Mouse (Mus musculus) liver, embryonic 13.5 days (tissue): ENCODE measurements around the gene Proca1. TPM values are rescaled to one million over a fixed set of nuclear protein-coding genes. Genes with fewer than 3 reads are reported as not detected.

Experiments
- ATAC-seq: fragments of 200-750 bp; cut with Nextera tagmentation; 2 replicates; pipeline ENCODE4 v1.8.0; 2017; ENCODE audit warnings: low read depth, mild to moderate bottlenecking, moderate number of reproducible peaks, moderate library complexity
- DNase-seq: peaks from one replicate; pipeline ENCODE4 v3.0.0; 2022
- H3K27ac ChIP-seq: fragments of 300-500 bp; sonication (generic); 2 replicates; pipeline ENCODE4 v1.5.1; 2015; ENCODE audit warnings: moderate library complexity, mild to moderate bottlenecking, inconsistent platforms
- H3K27me3 ChIP-seq: fragments of 300-500 bp; sonication (generic); 2 replicates; pipeline ENCODE4 v1.6.1; 2015; ENCODE audit warnings: mild to moderate bottlenecking, inconsistent platforms
- H3K36me3 ChIP-seq: fragments of 300-500 bp; sonication (generic); 2 replicates; pipeline ENCODE4 v1.6.1; 2015; ENCODE audit warnings: mild to moderate bottlenecking, inconsistent platforms
- H3K4me1 ChIP-seq: fragments of 300-500 bp; sonication (generic); replicated peaks from 2 replicates; pipeline ENCODE4 v1.6.1; 2015; ENCODE audit warnings: inconsistent platforms
- H3K4me2 ChIP-seq: fragments of 300-500 bp; sonication (generic); 2 replicates; pipeline ENCODE4 v1.6.1; 2015; ENCODE audit warnings: inconsistent platforms, mild to moderate bottlenecking, moderate library complexity
- H3K4me3 ChIP-seq: fragments of 300-500 bp; sonication (generic); replicated peaks from 2 replicates; pipeline ENCODE4 v1.5.1; 2015; ENCODE audit warnings: mild to moderate bottlenecking, inconsistent platforms
- H3K9ac ChIP-seq: fragments of 300-500 bp; sonication (generic); 2 replicates; pipeline ENCODE4 v1.6.1; 2015; ENCODE audit warnings: mild to moderate bottlenecking, inconsistent platforms
- H3K9me3 ChIP-seq: fragments of 300-500 bp; sonication (generic); replicated peaks from 2 replicates; pipeline ENCODE4 v1.6.1; 2016; ENCODE audit warnings: inconsistent platforms
- WGBS: fragments of 180-500 bp; shearing (Covaris S2); methylation state at CpG from one replicate; pipeline ENCODE4 v1.1.7; 2015; ENCODE audit not compliant: insufficient replicate concordance; 5-methylcytosine and 5-hydroxymethylcytosine counted together
- polyA plus RNA-seq: library from polyadenylated mRNA; unstranded; fragments of >200 nt; fragmentation: Nextera tagmentation; extraction: Ambion mirVana; gene quantifications from 2 replicates; pipeline ENCODE4 v1.2.1, GENCODE M21; 2015

The Proca1 gene
- polyA plus RNA-seq, 1 experiment from 2014 or later = 0.44 TPM

DNA sequence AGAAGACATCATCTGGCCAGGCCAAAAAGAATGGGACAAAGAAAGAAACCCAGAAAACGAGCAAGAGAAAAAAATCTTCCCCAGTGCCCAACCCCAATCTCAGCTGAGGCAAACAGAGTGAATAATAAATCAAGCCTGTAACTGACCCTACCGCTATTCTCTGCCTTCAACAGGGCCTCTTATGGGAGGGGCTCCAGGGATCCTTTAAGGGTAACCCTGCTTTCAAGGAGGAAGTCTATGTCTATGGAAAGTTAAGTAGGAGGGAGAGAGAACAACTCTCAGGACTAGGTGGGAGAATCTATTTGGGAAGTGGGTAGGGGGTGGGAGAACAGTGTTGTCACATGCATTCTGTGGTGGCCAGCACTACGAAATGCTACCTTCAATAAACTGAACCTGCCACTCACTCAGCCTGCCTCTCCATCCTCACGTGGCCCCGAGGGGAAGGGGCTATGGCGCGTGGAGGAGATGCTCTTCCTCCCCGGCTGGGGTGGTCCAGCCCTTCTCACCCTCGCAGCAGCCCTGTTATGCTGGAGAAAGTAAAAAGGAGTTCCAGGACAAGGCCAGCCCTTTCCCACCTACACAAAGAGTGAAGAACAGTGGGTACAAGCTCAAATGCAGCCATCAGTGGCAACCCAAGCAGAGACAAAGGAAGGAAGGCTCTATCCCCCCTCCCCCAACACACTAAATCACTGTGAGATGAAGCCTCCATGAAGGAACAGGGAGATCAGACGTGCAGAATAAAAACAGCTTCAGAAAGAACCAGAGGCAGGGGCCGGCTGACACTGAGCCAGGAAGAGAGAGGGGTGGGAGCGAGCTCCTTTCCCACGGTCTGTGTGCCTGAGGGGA lies 12.4 kb downstream of the Proca1 start:
- H3K4me2 ChIP-seq = no peak overlapping the region
- H3K9me3 ChIP-seq = no peaks in the 10 kb centered on the region
- no peak overlapping the region for H3K27ac ChIP-seq
- peaks cover 64% of the 10 kb centered on the region for H3K36me3 ChIP-seq
- no peaks in the 10 kb centered on the region for H3K27me3 ChIP-seq
- no peak for DNase-seq
- no peak overlapping the region for H3K4me3 ChIP-seq
- WGBS = 82% methylated on average over 13 of the region's 13 CpGs
- no peak for ATAC-seq
- no peak overlapping the region for H3K9ac ChIP-seq
- peaks cover 5% of the 10 kb centered on the region; the same call in 1 of the 2 replicates for H3K4me1 ChIP-seq

- no peak overlapping the region for H3K4me3 ChIP-seq
- peaks cover 81% of the 10 kb centered on the region for H3K36me3 ChIP-seq
- peaks cover 5% of the 10 kb centered on the region; the same call in 1 of the 2 replicates for H3K4me1 ChIP-seq
- no peaks in the 10 kb centered on the region for H3K9me3 ChIP-seq
- no peak overlapping the region for H3K9ac ChIP-seq
- DNase-seq = no peak
- no peak overlapping the region for H3K27ac ChIP-seq
- no peaks in the 10 kb centered on the region for H3K27me3 ChIP-seq
- ATAC-seq = no peak
- 86% methylated on average over 7 of the region's 7 CpGs for WGBS
- no peak overlapping the region for H3K4me2 ChIP-seq
Measured at GRCm38 (mm10) chr11:78207190-78207589, 14.0 kb downstream of the Proca1 start.

DNA sequence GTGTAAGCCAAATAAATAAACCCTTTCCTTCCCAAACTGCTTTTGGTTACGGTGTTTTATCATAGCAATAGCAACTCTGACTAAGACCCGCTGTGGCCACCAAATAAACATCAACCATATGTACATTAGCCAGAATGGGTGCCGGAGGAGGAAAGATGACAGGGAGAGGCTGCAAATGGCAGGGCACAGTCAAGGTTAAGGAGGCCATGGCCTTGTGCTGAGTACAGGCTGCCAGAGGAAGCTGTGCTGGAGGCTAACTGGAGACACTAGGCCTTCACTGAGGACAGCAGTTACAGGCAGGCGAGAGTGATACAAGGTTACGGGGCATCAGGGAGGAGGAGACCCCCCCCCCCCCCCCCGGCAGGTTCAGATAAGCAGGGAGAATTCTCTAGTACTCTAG lies 16.7 kb downstream of the Proca1 start:
- Histone ChIP-seq H3K4me2 (no peak overlapping the region), H3K4me1 (no peaks in the 10 kb centered on the region), H3K4me3 (no peak overlapping the region), H3K9ac (no peak overlapping the region), H3K36me3 (peaks cover 98% of the 10 kb centered on the region), H3K27me3 (no peaks in the 10 kb centered on the region), H3K9me3 (no peaks in the 10 kb centered on the region), H3K27ac (no peak overlapping the region)
- whole genome bisulfite sequencing = 79% methylated on average over 6 of the region's 6 CpGs
- DNase-seq = no peak
- no peak for ATAC-seq

GRCm38 (mm10) chr11:78210615-78211014 lies 17.4 kb downstream of the Proca1 start:
- WGBS = 72% methylated on average over 7 of the region's 7 CpGs
- no peak overlapping the region for H3K9ac ChIP-seq
- peaks cover 99% of the 10 kb centered on the region for H3K36me3 ChIP-seq
- no peak overlapping the region for H3K27ac ChIP-seq
- H3K9me3 ChIP-seq = no peaks in the 10 kb centered on the region
- no peak overlapping the region for H3K4me2 ChIP-seq
- H3K4me1 ChIP-seq = no peaks in the 10 kb centered on the region
- H3K27me3 ChIP-seq = no peaks in the 10 kb centered on the region
- no peak for DNase-seq
- no peak; the same call in 1 of the 2 replicates for ATAC-seq
- H3K4me3 ChIP-seq = no peak overlapping the region

GRCm38 (mm10) chr11:78211513-78211912 lies 18.3 kb downstream of the Proca1 start:
- no peak overlapping the region for H3K9ac ChIP-seq
- no peak overlapping the region for H3K27ac ChIP-seq
- peaks cover 99% of the 10 kb centered on the region for H3K36me3 ChIP-seq
- H3K9me3 ChIP-seq = no peaks in the 10 kb centered on the region
- ATAC-seq (no peak), DNase-seq (no peak)
- no peaks in the 10 kb centered on the region for H3K27me3 ChIP-seq
- no peaks in the 10 kb centered on the region for H3K4me1 ChIP-seq
- 84% methylated on average over 5 of the region's 5 CpGs for WGBS
- H3K4me2 ChIP-seq = no peak overlapping the region
- no peak overlapping the region for H3K4me3 ChIP-seq

DNA sequence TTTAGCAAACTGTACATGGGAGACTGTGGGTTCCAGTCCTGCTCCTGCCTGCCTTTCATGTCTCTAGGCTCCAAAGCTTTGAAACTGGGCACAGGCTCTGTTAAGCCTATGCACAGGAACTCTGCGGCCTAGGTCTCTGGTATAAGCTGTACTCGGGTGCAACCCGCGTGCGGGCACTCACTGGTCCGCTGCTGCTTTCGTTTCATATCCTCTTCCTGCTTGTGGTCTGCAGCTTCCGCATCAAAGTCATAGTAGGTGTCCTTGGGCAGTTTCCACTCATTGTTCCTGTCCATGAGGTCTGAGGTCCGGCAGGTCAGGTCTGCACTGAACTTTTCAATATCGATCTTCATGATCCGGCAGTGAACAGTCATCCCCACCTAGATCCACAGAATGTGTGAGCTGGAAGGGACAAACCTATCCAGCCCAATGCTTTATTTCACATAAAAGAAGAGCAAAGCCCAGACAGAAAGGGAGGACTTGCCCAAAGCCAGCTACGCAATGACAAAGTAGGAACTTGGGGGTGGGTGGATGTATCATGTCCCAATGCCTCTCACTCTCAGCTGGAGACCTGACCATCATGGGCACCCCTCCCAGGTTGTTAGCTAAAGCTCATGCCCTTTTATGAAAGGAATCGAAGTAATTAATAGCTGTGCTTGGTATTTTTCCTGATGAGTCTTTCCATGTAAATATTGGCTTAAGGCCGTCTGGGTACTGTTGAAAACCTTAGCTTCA lies 20.1 kb downstream of the Proca1 start:
- Histone ChIP-seq H3K27me3 (no peaks in the 10 kb centered on the region), H3K4me1 (no peaks in the 10 kb centered on the region), H3K4me2 (no peak overlapping the region), H3K9ac (no peak overlapping the region), H3K36me3 (peaks cover 98% of the 10 kb centered on the region), H3K27ac (no peak overlapping the region), H3K4me3 (no peak overlapping the region), H3K9me3 (no peaks in the 10 kb centered on the region)
- DNase-seq (no peak), ATAC-seq (no peak)
- WGBS = 65% methylated on average over 14 of the region's 14 CpGs

DNA sequence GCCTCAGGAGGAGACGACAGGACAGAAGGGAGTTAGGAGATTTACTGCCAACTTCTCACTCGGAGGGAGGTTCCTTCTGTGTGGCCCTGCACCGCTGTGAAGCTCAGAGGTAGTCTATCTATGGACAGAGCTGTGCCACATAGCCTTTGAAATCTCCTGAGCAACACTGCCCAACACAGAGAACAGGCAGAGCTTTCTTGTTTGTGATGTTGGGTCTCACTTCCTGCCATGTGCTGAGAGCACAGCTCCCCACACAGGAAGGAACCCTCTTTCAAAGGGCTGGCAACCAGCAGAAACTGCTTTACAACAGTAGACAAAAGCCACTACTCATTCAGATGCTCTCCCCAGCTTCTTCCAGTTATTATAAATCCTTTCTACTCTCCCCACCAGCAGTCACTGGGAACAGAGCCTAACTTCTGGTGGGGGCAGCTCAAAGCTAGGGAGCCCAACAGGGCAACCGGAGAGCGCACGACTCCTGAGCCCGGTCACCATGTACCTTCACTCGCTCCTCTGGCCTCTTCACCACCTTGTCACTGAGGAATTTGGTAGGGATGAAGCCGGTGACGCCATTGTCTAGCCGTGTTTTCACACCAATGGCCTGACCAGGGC lies 22.6 kb downstream of the Proca1 start:
- Histone ChIP-seq H3K27me3 (no peaks in the 10 kb centered on the region), H3K9ac (no peak overlapping the region), H3K4me2 (no peak overlapping the region), H3K4me1 (no peaks in the 10 kb centered on the region), H3K9me3 (no peaks in the 10 kb centered on the region), H3K4me3 (no peak overlapping the region), H3K36me3 (peaks cover 98% of the 10 kb centered on the region), H3K27ac (no peak overlapping the region)
- WGBS = 85% methylated on average over 11 of the region's 11 CpGs
- no peak for ATAC-seq
- no peak for DNase-seq

GRCm38 (mm10) chr11:78223586-78223985 lies 30.4 kb downstream of the Proca1 start:
- ATAC-seq = no peak
- Histone ChIP-seq H3K27me3 (no peaks in the 10 kb centered on the region), H3K9ac (no peak overlapping the region), H3K4me1 (no peaks in the 10 kb centered on the region), H3K9me3 (no peaks in the 10 kb centered on the region), H3K4me2 (no peak overlapping the region), H3K27ac (no peak overlapping the region), H3K4me3 (no peak overlapping the region), H3K36me3 (peaks cover 98% of the 10 kb centered on the region)
- 80% methylated on average over 4 of the region's 4 CpGs for WGBS
- DNase-seq = no peak

GRCm38 (mm10) chr11:78231518-78231917 lies 38.3 kb downstream of the Proca1 start:
- no peak overlapping the region for H3K4me3 ChIP-seq
- 72% methylated on average over 6 of the region's 6 CpGs for WGBS
- H3K4me1 ChIP-seq = peaks cover 7% of the 10 kb centered on the region
- H3K4me2 ChIP-seq = no peak overlapping the region
- ATAC-seq (no peak), DNase-seq (no peak)
- peaks cover 84% of the 10 kb centered on the region for H3K36me3 ChIP-seq
- H3K27ac ChIP-seq = no peak overlapping the region
- H3K9me3 ChIP-seq = no peaks in the 10 kb centered on the region
- H3K9ac ChIP-seq = no peak overlapping the region
- no peaks in the 10 kb centered on the region for H3K27me3 ChIP-seq

- ATAC-seq (no peak), DNase-seq (no peak)
- Histone ChIP-seq H3K9me3 (no peaks in the 10 kb centered on the region), H3K27ac (no peak overlapping the region), H3K4me1 (peaks cover 30% of the 10 kb centered on the region), H3K4me3 (no peak overlapping the region), H3K4me2 (no peak overlapping the region), H3K36me3 (peaks cover 33% of the 10 kb centered on the region), H3K9ac (no peak overlapping the region), H3K27me3 (no peaks in the 10 kb centered on the region)
- 85% methylated on average over 9 of the region's 9 CpGs for WGBS
Measured at GRCm38 (mm10) chr11:78240193-78240857, 47.1 kb downstream of the Proca1 start.

- no peaks in the 10 kb centered on the region for H3K9me3 ChIP-seq
- peaks cover 8% of the 10 kb centered on the region for H3K36me3 ChIP-seq
- peak overlapping the region; percentile 80 for H3K4me2 ChIP-seq
- H3K27me3 ChIP-seq = no peaks in the 10 kb centered on the region
- H3K4me3 ChIP-seq = peak overlapping the region; percentile 88
- WGBS = under 1% methylated on average over 19 of the region's 19 CpGs
- ATAC-seq (peak; percentile 24), DNase-seq (no peak)
- peak overlapping the region; percentile 95 for H3K27ac ChIP-seq
- H3K9ac ChIP-seq = peak overlapping the region; percentile 90
- H3K4me1 ChIP-seq = peaks cover 54% of the 10 kb centered on the region
Measured at GRCm38 (mm10) chr11:78245261-78245626, 52.1 kb downstream of the Proca1 start.
